Mouse (Mus musculus): Measurements from ENCODE around the gene Bcl9. TPM values are rescaled to one million over a fixed set of nuclear protein-coding genes. Genes with fewer than 3 reads are reported as not detected.

Gene Bcl9
- polyA plus RNA-seq, 1 experiment from 2014 or later, result 37.5 TPM

GRCm38 (mm10) chr3:97161773-97162172 is 135.9 kb downstream of the Bcl9 start:
- ChIA-PET CTCF (interaction anchor here (1.2 kb wide), 1 partner anchor 14 kb away, joined by 3 read pairs; no protein-coding TSS in a partner anchor), POLR2A (no interaction called here)
- H3K27me3 ChIP-seq, result no peaks in the 10 kb centered on the region
- TF ChIP-seq CTCF (IDR thresholded peaks at IDR 0.05), result no peak
- no peak for ATAC-seq
- no peak for DNase-seq (ENCODE audit: low read depth, low spot score)
- in situ Hi-C loops (cut with MboI; ENCODE audit: low pct_unique_long_range_greater_than_20kb), result no loop called here

GRCm38 (mm10) chr3:97160908-97161307 is 136.8 kb downstream of the Bcl9 start:
- ChIA-PET CTCF (interaction anchor here (1.2 kb wide), 1 partner anchor 15 kb away, joined by 3 read pairs; no protein-coding TSS in a partner anchor), POLR2A (no interaction called here)
- no peaks in the 10 kb centered on the region for H3K27me3 ChIP-seq
- TF ChIP-seq CTCF (IDR thresholded peaks at IDR 0.05), result no peak
- ATAC-seq (no peak), DNase-seq (ENCODE audit: low read depth, low spot score) (no peak)
- in situ Hi-C loops (cut with MboI; ENCODE audit: low pct_unique_long_range_greater_than_20kb), result no loop called here

DNA sequence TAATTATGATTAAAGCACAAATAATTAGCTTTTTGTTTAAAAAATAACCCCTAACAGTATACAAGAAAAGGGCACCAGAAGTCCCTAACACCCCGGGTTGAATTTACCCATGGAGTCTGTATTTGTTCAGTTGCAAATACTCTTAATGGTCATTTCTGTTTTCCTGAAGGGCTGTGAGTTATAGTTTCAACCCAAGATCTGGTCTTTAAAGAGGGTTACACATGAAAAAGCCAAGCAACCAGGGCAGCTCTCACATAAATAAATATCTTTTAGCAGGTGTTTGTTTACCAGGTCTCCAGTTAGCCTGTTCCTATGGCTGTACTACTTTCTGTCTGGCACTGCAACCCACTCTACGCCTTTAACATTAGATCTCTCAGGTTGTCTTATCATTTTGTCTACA is 137.7 kb downstream of the Bcl9 start:
- in situ Hi-C loops (cut with MboI; ENCODE audit: low pct_unique_long_range_greater_than_20kb), result no loop called here
- no peak for TF ChIP-seq CTCF (IDR thresholded peaks at IDR 0.05)
- H3K27me3 ChIP-seq, result no peaks in the 10 kb centered on the region
- ATAC-seq, result no peak
- ChIA-PET CTCF (interaction anchor here (0.7 kb wide), 1 partner anchor 178 kb away, joined by 3 read pairs; no protein-coding TSS in a partner anchor), POLR2A (interaction anchor here (1.1 to 2.1 kb wide), 2 partner anchors 11 to 13 kb away, joined by 4 to 5 read pairs; no protein-coding TSS in a partner anchor)
- no peak for DNase-seq (ENCODE audit: low read depth, low spot score)

DNA sequence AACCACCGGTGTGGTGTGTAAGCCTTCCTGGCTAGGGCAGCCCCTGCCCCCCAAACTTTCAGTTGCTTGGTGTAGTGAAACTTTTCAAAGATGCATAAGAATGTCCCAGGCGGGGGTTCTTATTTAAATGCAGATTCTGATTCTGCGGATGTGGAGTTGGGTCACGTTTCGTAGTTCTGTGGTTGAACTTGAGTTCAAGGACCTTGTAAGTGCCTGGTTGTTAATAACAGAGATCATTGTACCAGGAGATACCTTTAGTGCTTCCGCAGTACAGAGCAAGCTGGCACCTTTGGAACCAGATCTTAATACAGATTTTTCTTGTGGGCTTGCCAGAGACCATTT is 138.2 kb downstream of the Bcl9 start:
- ChIA-PET CTCF (interaction anchor here (0.7 kb wide), 1 partner anchor 179 kb away, joined by 3 read pairs; no protein-coding TSS in a partner anchor), POLR2A (interaction anchor here (0.5 to 2.1 kb wide), 6 partner anchors 12 to 441 kb away, joined by 3 to 5 read pairs (median 3); no protein-coding TSS in a partner anchor)
- no peak for ATAC-seq
- in situ Hi-C loops (cut with MboI; ENCODE audit: low pct_unique_long_range_greater_than_20kb), result no loop called here
- DNase-seq (ENCODE audit: low read depth, low spot score), result no peak
- H3K27me3 ChIP-seq, result no peaks in the 10 kb centered on the region
- no peak for TF ChIP-seq CTCF (IDR thresholded peaks at IDR 0.05)

- CTCF ChIA-PET, result interaction anchor here (1.0 kb wide), 1 partner anchor 199 kb away, joined by 3 read pairs; no protein-coding TSS in a partner anchor
- TF ChIP-seq CTCF (IDR thresholded peaks at IDR 0.05), result no peak
- no peaks in the 10 kb centered on the region for H3K27me3 ChIP-seq
- ATAC-seq, result peak; percentile 87
- peak; percentile 88 for DNase-seq (ENCODE audit: low read depth, low spot score)
- in situ Hi-C loops (cut with MboI; ENCODE audit: low pct_unique_long_range_greater_than_20kb), result no loop called here
- POLR2A ChIA-PET, result interaction anchor here (0.5 to 2.1 kb wide), 7 partner anchors 12 to 440 kb away, joined by 3 to 5 read pairs (median 3); no protein-coding TSS in a partner anchor
Measured at GRCm38 (mm10) chr3:97158611-97159508, 138.9 kb downstream of the Bcl9 start, which contains the start of gene Acp6. Acp6 (plus strand) TSS chr3:97158777.

DNA sequence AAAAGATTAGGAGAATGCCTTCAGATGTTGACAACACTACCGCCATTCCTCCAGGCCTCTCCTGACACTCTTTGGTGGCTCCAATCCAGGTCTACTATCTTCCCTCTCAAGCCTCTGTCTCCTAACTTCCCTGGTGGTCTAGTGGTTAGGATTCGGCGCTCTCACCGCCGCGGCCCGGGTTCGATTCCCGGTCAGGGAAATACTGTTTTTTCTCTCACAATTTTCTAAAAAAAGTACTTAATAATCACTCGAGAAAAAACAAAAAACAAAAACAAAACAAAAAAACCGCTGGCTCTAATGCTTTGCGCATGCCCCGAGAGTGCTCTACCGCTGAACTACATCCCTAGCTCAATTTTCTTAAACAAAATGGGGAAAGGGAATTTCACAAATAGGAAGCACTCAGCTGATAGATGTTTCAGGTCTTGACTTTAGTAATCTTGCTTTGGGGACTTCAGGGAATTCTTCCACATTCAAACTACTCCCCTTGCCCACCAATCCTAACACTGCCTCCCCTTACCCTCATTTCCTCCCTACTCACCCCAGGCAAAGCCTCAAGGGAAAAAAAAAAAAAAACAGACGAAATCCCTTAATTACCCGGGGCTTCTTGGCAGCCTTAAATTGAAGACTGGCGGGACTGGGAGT is 139.6 kb downstream of the Bcl9 start:
- ATAC-seq (no peak), DNase-seq (ENCODE audit: low read depth, low spot score) (no peak)
- H3K27me3 ChIP-seq, result no peaks in the 10 kb centered on the region
- no peak for TF ChIP-seq CTCF (IDR thresholded peaks at IDR 0.05)
- POLR2A ChIA-PET, result interaction anchor here (0.7 to 2.1 kb wide), 5 partner anchors 15 to 429 kb away, joined by 3 to 4 read pairs (median 3); no protein-coding TSS in a partner anchor
- in situ Hi-C loops (cut with MboI; ENCODE audit: low pct_unique_long_range_greater_than_20kb), result no loop called here
- CTCF ChIA-PET, result interaction anchor here (1.0 kb wide), 1 partner anchor 200 kb away, joined by 3 read pairs; no protein-coding TSS in a partner anchor

DNA sequence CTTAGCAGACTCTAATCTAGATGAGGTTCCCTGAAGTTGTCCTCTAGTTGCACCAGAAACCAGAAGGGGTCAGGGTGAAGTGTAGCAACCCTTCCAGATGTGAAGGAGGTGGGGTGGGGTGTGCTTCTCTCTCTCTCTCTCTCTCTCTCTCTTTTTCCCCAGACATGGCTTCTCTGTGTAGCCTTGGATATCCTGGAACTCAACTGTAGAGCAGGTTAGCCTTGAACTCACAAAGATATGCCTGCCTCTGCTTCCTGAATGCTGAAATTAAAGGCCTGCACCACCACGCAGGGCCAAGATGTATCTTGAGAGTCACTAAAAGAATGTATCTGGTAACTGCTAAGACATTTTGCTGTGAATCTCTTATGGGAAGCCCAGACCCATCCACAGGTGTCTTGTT is 140.4 kb downstream of the Bcl9 start:
- no peak for DNase-seq (ENCODE audit: low read depth, low spot score)
- TF ChIP-seq CTCF (IDR thresholded peaks at IDR 0.05), result no peak
- in situ Hi-C loops (cut with MboI; ENCODE audit: low pct_unique_long_range_greater_than_20kb), result no loop called here
- ATAC-seq, result no peak
- no peaks in the 10 kb centered on the region for H3K27me3 ChIP-seq
- CTCF ChIA-PET, result interaction anchor here (1.3 kb wide), 1 partner anchor 39 kb away, joined by 5 read pairs; no protein-coding TSS in a partner anchor
- POLR2A ChIA-PET, result interaction anchor here (0.7 kb wide), 1 partner anchor 34 kb away, joined by 4 read pairs; no protein-coding TSS in a partner anchor

GRCm38 (mm10) chr3:97156431-97156830 is 141.3 kb downstream of the Bcl9 start:
- H3K27me3 ChIP-seq, result no peaks in the 10 kb centered on the region
- CTCF ChIA-PET, result interaction anchor here (0.6 to 1.3 kb wide), 2 partner anchors 38 to 59 kb away, joined by 3 to 5 read pairs; no protein-coding TSS in a partner anchor
- no peak for DNase-seq (ENCODE audit: low read depth, low spot score)
- no peak for ATAC-seq
- POLR2A ChIA-PET, result no interaction called here
- TF ChIP-seq CTCF (IDR thresholded peaks at IDR 0.05), result no peak
- in situ Hi-C loops (cut with MboI; ENCODE audit: low pct_unique_long_range_greater_than_20kb), result no loop called here

Other genes starting within 250 kb of the Bcl9 start
- 93.2 TPM for gene Acp6, start 139.1 kb downstream of the Bcl9 start, polyA plus RNA-seq (2021)
- gene Olfr1402, start 124.1 kb upstream of the Bcl9 start, polyA plus RNA-seq (2021), result not detected